Mouse (Mus musculus) gastrocnemius, adult 18-20 months (tissue): ENCODE measurements around the gene Reep1. TPM values are rescaled to one million over a fixed set of nuclear protein-coding genes. Genes with fewer than 3 reads are reported as not detected.
A peak's percentile ranks its signal among the peaks of the same experiment; 100 is the strongest.

Experiments
- DNase-seq: peaks from one replicate; pipeline ENCODE4 v3.0.0; 2021; ENCODE audit warnings: low spot score
- total RNA-seq, 2 experiments: library from RNA; stranded (reverse); gene quantifications; 2 replicates each; pipeline ENCODE4 v1.2.3; 2021

Gene Reep1
- total RNA-seq, 2 experiments from 2014 or later = 66.8 to 69.9 TPM

- DNase-seq = no peak
Observed at GRCm38 (mm10) chr6:71736101-71736500, 28.7 kb downstream of the Reep1 start.

GRCm38 (mm10) chr6:71737202-71737601 is 29.8 kb downstream of the Reep1 start:
- DNase-seq = no peak

- no peak for DNase-seq
Observed at GRCm38 (mm10) chr6:71738611-71739010, 31.2 kb downstream of the Reep1 start.

- DNase-seq = no peak
Observed at GRCm38 (mm10) chr6:71740921-71741320, 33.6 kb downstream of the Reep1 start.

GRCm38 (mm10) chr6:71741998-71742636 is 34.8 kb downstream of the Reep1 start:
- no peak for DNase-seq

- DNase-seq = no peak
Observed at GRCm38 (mm10) chr6:71744934-71745333, 37.6 kb downstream of the Reep1 start.

- no peak for DNase-seq
Observed at GRCm38 (mm10) chr6:71745482-71746234, 38.3 kb downstream of the Reep1 start.

- DNase-seq = no peak
Observed at GRCm38 (mm10) chr6:71746246-71746645, 38.9 kb downstream of the Reep1 start.

- DNase-seq = no peak
Observed at GRCm38 (mm10) chr6:71746846-71747245, 39.5 kb downstream of the Reep1 start.

GRCm38 (mm10) chr6:71751602-71752001 is 44.2 kb downstream of the Reep1 start:
- no peak for DNase-seq

GRCm38 (mm10) chr6:71752791-71753464 is 45.6 kb downstream of the Reep1 start:
- no peak for DNase-seq

- peak; percentile 82 for DNase-seq
Observed at GRCm38 (mm10) chr6:71757039-71757894, 49.9 kb downstream of the Reep1 start.

GRCm38 (mm10) chr6:71758780-71759179 is 51.4 kb downstream of the Reep1 start:
- DNase-seq = no peak

GRCm38 (mm10) chr6:71760073-71760472 is 52.7 kb downstream of the Reep1 start:
- no peak for DNase-seq

- no peak for DNase-seq
Observed at GRCm38 (mm10) chr6:71767761-71768160, 60.4 kb downstream of the Reep1 start.

- DNase-seq = no peak
Observed at GRCm38 (mm10) chr6:71769901-71770690, 62.7 kb downstream of the Reep1 start.

- no peak for DNase-seq
Observed at GRCm38 (mm10) chr6:71770856-71771255, 63.5 kb downstream of the Reep1 start.

- no peak for DNase-seq
Observed at GRCm38 (mm10) chr6:71771282-71771681, 63.9 kb downstream of the Reep1 start.

GRCm38 (mm10) chr6:71772156-71772555 is 64.8 kb downstream of the Reep1 start:
- DNase-seq = no peak

GRCm38 (mm10) chr6:71772636-71773208 is 65.4 kb downstream of the Reep1 start:
- no peak for DNase-seq
